Mouse (Mus musculus) mouse embryonic stem cell (cell line): ENCODE results near the gene Mterf1b.

Source experiments
- in situ Hi-C, 2 experiments: fragments of 300-500 bp; cut with MboI; formaldehyde crosslinking; loops; 1 replicate in 1 of 2; 3 replicates in 1 of 2; pipeline ENCODE4 v1.14.3; 2019 to 2020; ENCODE audit warnings: low sequenced_read_pairs in 2 of 2, low pct_unique_long_range_greater_than_20kb in 1 of 2, mixed read lengths in 1 of 2; ENCODE audit not compliant: unreplicated experiment in 1 of 2

The Mterf1b gene

DNA sequence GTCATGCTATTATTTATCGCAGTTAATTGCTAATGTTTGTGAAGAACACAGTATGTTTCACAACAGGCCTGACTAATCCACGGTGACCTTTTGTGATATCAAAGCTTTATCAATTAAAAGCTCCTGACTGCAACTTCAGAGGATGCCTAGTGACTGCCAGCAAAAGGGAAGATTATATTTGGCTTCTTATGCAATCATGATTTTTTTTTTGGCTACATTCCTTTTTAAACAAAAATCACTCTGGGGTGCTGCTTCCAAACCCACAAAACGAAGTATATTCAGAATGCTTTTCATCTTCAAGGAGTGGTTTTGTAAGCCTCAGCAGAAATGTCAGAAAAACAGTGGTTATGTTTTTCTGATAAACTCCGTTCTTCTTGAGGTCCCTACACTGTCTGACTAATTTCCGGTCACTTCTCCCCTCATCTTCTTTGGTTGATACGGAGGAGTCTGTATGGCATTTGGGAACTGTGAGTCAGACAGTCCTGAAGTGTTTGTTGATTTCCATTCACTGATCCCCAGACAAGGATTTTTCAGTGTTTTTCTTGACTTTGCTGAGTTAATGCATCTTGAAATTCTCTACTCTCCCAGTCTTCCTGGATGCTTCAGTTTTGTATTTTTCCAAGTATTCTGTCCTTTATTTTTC, 29.9 kb downstream of the Mterf1b start:
- in situ Hi-C loops = no loop called here

DNA sequence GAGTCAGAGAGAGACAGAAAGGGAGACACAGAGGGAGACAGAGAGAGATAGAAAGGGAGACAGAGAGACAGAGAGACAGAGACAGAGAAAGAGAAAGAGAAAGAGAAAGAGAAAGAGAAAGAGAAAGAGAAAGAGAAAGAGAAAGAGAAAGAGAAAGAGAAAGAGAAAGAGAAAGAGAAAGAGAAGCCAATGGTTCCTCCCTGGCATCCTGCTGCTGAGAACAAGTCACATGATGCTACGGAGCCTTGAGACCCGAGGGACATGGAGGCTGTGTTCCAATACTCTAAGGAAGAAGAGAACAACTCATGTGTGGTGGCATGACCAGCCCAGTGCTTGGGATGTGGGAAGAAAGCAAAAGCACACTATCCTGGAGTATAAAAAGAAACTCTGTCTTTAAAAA, 40.0 kb downstream of the Mterf1b start:
- in situ Hi-C loops = no loop called here

DNA sequence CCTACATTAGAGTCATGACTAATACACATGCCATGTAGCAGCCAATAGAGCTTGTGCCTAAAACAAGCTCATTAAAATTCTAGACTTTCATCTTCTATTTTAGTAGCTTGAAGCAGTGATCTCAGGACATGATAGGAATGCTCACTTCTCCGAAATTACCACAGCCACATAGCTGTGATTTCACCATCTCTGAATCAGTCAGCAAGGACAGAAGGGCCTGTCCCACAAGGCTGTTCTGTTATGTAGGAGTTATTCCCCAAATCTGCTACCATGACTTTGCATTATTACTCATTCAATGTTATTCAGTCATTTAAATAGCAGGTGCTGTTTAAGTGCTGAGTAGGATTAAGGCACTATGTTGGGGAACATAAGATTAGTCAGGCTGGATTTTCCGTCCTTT, 42.3 kb downstream of the Mterf1b start:
- in situ Hi-C loops = no loop called here

DNA sequence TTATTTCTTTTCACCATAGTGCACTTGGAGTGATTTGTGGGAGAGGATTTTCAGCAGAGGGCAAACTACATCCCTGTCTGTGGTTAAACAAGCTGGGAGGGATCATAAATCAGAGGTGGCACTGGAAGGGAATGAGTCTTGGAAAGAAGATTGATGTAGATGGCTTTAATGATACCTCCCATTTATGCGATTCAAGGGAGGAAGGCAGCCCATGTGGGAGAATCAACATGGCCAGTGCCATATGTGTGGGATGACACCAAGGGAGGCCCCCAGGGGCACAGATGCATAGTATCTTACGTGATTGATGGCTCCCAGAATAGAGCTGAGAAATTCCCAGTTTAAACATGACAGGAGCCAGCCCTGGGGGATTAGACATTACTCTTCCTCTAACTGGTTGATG, 48.0 kb downstream of the Mterf1b start:
- in situ Hi-C loops = no loop called here

DNA sequence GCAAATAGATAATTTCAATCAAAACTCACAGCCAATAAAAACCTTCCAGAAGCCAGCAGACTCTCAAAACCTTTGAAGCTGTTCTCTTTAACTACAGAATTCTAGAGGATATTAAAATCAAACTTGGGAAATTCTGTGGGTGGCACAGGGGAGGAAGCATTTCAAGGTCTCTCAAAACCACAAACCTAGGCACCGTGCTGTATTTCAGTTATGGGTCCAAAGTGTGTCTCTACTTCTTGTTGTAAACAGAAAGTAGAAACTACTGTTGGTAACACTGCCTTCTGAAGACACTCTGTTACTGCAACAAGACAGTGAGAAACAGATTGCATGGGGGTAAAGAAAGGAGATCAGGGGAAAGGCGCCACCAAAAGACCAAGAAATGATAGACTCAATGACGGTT, 52.8 kb downstream of the Mterf1b start:
- in situ Hi-C loops = no loop called here

DNA sequence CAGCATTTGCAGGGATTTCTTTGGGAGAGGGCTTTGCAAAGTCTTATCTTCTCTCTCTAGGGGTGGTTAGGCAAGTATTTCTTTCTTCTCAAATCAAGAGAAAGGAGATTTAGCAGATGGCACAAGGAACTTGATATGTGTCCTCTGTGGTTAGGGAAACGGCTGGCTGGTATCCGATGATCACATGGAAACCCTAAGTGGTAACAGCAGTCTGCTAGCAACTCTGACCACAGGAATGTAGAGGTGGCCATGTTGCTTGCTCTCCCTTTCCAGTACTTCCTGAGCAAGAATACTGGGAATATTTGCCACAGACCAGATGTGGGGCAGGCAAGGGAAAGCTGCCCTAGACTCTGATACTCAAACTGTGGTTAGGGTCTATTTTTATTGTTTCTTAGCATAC, 53.9 kb downstream of the Mterf1b start:
- in situ Hi-C loops = no loop called here
